Mouse (Mus musculus) kidney, postnatal 0 days (tissue): Measurements from ENCODE around the gene Tbata. TPM values are rescaled to one million over a fixed set of nuclear protein-coding genes. Genes with fewer than 3 reads are reported as not detected.

ENCODE experiments used
- ATAC-seq: fragments of 200-750 bp; cut with Nextera tagmentation; replicated peaks from 2 replicates; pipeline ENCODE4 v1.8.0; 2017; ENCODE audit warnings: low read depth, moderate number of reproducible peaks, moderate TSS enrichment, moderate library complexity; ENCODE audit not compliant: low FRiP score
- DNase-seq: peaks from one replicate; pipeline ENCODE4 v3.0.0-alpha.2; 2016; ENCODE audit warnings: low spot score
- H3K27ac ChIP-seq: fragments of 300-500 bp; sonication (generic); 2 replicates; pipeline ENCODE4 v1.5.1; 2014; ENCODE audit warnings: mild to moderate bottlenecking
- H3K27me3 ChIP-seq: fragments of 300-500 bp; sonication (generic); 2 replicates; pipeline ENCODE4 v1.6.1; 2014; ENCODE audit warnings: low read length, mixed read lengths; ENCODE audit not compliant: insufficient read depth
- H3K36me3 ChIP-seq: fragments of 300-500 bp; sonication (generic); 2 replicates; pipeline ENCODE4 v1.6.1; 2014; ENCODE audit warnings: low read length, mixed read lengths; ENCODE audit not compliant: insufficient read depth
- H3K4me1 ChIP-seq: fragments of 300-500 bp; sonication (generic); replicated peaks from 2 replicates; pipeline ENCODE4 v1.6.1; 2014; ENCODE audit warnings: antibody characterized with exemption, low read length, mixed read lengths; ENCODE audit not compliant: insufficient read depth
- H3K4me2 ChIP-seq: fragments of 300-500 bp; sonication (generic); 2 replicates; pipeline ENCODE4 v1.6.1; 2014; ENCODE audit warnings: mild to moderate bottlenecking, low read length, moderate library complexity, mixed read lengths
- H3K4me3 ChIP-seq: fragments of 300-500 bp; sonication (generic); replicated peaks from 2 replicates; pipeline ENCODE4 v1.5.1; 2014; ENCODE audit warnings: low read depth, low read length
- H3K9ac ChIP-seq: fragments of 300-500 bp; sonication (generic); 2 replicates; pipeline ENCODE4 v1.6.1; 2014; ENCODE audit warnings: low read depth, low read length
- H3K9me3 ChIP-seq: fragments of 300-500 bp; sonication (generic); replicated peaks from 2 replicates; pipeline ENCODE4 v1.6.1; 2016; ENCODE audit warnings: low read length, inconsistent platforms, mixed read lengths
- CTCF ChIP-seq: IDR thresholded peaks from 2 replicates; pipeline ENCODE4 v1.5.1; 2016; ENCODE audit warnings: antibody characterized with exemption, low read depth, mild to moderate bottlenecking, moderate library complexity
- WGBS: fragments of 180-500 bp; shearing (Covaris S2); extraction: QIAGEN DNeasy Blood & Tissue Kit; methylation state at CpG from one replicate; pipeline ENCODE4 v1.1.7; 2014; 5-methylcytosine and 5-hydroxymethylcytosine counted together
- polyA plus RNA-seq: library from polyadenylated mRNA; unstranded; fragments of >200 nt; fragmentation: Nextera tagmentation; extraction: Ambion mirVana; gene quantifications from 2 replicates; pipeline ENCODE4 v1.2.1, GENCODE M21; 2015

Gene Tbata
- polyA plus RNA-seq, 1 experiment from 2014 or later: 0.24 TPM

- no peaks in the 10 kb centered on the region for H3K9me3 ChIP-seq
- no peak overlapping the region for H3K4me2 ChIP-seq
- H3K4me3 ChIP-seq: no peak overlapping the region
- H3K36me3 ChIP-seq: no peaks in the 10 kb centered on the region
- no peaks in the 10 kb centered on the region for H3K27me3 ChIP-seq
- DNase-seq: no peak
- no peak for ATAC-seq
- no peaks in the 10 kb centered on the region for H3K4me1 ChIP-seq
- H3K9ac ChIP-seq: no peak overlapping the region
- WGBS: 81% methylated on average over 7 of the region's 7 CpGs
- H3K27ac ChIP-seq: no peak overlapping the region
- TF ChIP-seq CTCF: no peak
Measured at GRCm38 (mm10) chr10:61200232-61200820, 28.6 kb downstream of the Tbata start.

DNA sequence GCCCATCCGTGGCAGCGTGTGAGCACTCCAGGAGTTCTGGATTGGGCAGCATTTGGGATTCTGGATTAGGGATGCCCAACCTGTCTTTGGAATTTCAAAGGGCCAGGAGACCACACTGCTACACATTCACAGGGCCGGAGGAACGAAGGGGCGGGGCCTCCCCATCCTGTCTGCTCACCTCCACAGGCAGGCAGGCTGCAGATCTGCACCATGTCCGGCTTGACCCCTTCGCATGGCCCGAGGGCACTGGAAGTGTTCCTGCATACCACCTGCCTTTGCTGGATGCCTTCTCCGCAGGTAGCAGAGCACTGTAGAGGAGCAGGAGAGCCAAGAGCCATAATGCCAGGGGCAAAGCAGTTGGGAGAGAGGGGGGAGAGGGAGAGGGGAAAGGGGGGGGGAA, 29.2 kb downstream of the Tbata start:
- H3K9ac ChIP-seq: no peak overlapping the region
- no peak overlapping the region for H3K4me3 ChIP-seq
- no peak for DNase-seq
- no peaks in the 10 kb centered on the region for H3K27me3 ChIP-seq
- 52% methylated on average over 9 of the region's 9 CpGs for WGBS
- H3K27ac ChIP-seq: no peak overlapping the region
- H3K9me3 ChIP-seq: no peaks in the 10 kb centered on the region
- no peak overlapping the region for H3K4me2 ChIP-seq
- no peak for TF ChIP-seq CTCF
- no peak for ATAC-seq
- H3K4me1 ChIP-seq: no peaks in the 10 kb centered on the region
- no peaks in the 10 kb centered on the region for H3K36me3 ChIP-seq

GRCm38 (mm10) chr10:61201596-61202318, 30.0 kb downstream of the Tbata start:
- DNase-seq (no peak), ATAC-seq (no peak)
- no peak overlapping the region for H3K9ac ChIP-seq
- no peak for TF ChIP-seq CTCF
- H3K27ac ChIP-seq: no peak overlapping the region
- no peak overlapping the region for H3K4me3 ChIP-seq
- no peaks in the 10 kb centered on the region for H3K4me1 ChIP-seq
- no peaks in the 10 kb centered on the region for H3K9me3 ChIP-seq
- no peak overlapping the region for H3K4me2 ChIP-seq
- 77% methylated on average over 12 of the region's 12 CpGs for WGBS
- no peaks in the 10 kb centered on the region for H3K36me3 ChIP-seq
- H3K27me3 ChIP-seq: no peaks in the 10 kb centered on the region

GRCm38 (mm10) chr10:61203930-61204329, 32.2 kb downstream of the Tbata start:
- Histone ChIP-seq H3K9me3 (no peaks in the 10 kb centered on the region), H3K27me3 (no peaks in the 10 kb centered on the region)
- no peak for TF ChIP-seq CTCF

GRCm38 (mm10) chr10:61208114-61208684, 36.4 kb downstream of the Tbata start:
- ATAC-seq (no peak), DNase-seq (no peak)
- WGBS: 80% methylated on average over 9 of the region's 9 CpGs
- Histone ChIP-seq H3K9ac (no peak overlapping the region), H3K4me1 (no peaks in the 10 kb centered on the region), H3K9me3 (no peaks in the 10 kb centered on the region), H3K27me3 (no peaks in the 10 kb centered on the region), H3K27ac (no peak overlapping the region), H3K4me2 (no peak overlapping the region), H3K36me3 (no peaks in the 10 kb centered on the region), H3K4me3 (no peak overlapping the region)
- no peak for TF ChIP-seq CTCF

More at GRCm38 (mm10) chr10:61203930-61204329, 32.2 kb downstream of the Tbata start:
- H3K4me2 ChIP-seq: no peak overlapping the region
- no peak overlapping the region for H3K9ac ChIP-seq
- no peak for ATAC-seq
- no peak overlapping the region for H3K4me3 ChIP-seq
- WGBS: 57% methylated on average over 3 of the region's 3 CpGs
- H3K36me3 ChIP-seq: no peaks in the 10 kb centered on the region
- DNase-seq: no peak
- no peaks in the 10 kb centered on the region for H3K4me1 ChIP-seq
- no peak overlapping the region for H3K27ac ChIP-seq

DNA sequence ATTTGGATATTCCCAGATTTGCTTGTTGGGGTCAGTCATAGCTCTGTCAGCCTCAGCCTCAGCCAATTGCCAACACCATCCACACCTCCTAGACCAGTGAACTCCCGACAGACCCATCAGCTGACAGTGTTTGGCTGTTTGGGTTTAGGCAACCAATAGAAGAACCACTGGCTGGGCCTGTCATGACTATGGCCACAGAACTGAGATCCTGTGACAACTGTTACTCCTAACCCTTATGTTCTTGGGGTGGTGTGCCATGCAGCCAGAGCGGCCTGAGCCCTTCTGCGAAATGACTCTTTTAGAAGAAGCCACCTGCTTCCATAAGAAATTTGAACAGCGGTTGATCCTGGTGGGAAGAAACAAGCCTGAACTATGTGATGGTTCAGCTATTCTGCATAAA, 39.4 kb downstream of the Tbata start:
- no peak overlapping the region for H3K4me2 ChIP-seq
- DNase-seq: no peak
- no peak overlapping the region for H3K9ac ChIP-seq
- ATAC-seq: no peak
- H3K27ac ChIP-seq: no peak overlapping the region
- H3K4me3 ChIP-seq: no peak overlapping the region
- H3K9me3 ChIP-seq: no peaks in the 10 kb centered on the region
- 79% methylated on average over 4 of the region's 4 CpGs for WGBS
- H3K4me1 ChIP-seq: no peaks in the 10 kb centered on the region
- H3K27me3 ChIP-seq: no peaks in the 10 kb centered on the region
- H3K36me3 ChIP-seq: no peaks in the 10 kb centered on the region
- no peak for TF ChIP-seq CTCF
